Mouse (Mus musculus): ENCODE results near the gene Cdc14a. TPM values are rescaled to one million over a fixed set of nuclear protein-coding genes. Genes with fewer than 3 reads are reported as not detected.
"Not testable (repeated sequence)": the region's sequence is repeated elsewhere in the genome, so short reads cannot be mapped to it uniquely, and the experiment has no call there.

The Cdc14a gene
- total RNA-seq, 2 experiments from 2014 or later, result 4.9 to 6.2 TPM

DNA sequence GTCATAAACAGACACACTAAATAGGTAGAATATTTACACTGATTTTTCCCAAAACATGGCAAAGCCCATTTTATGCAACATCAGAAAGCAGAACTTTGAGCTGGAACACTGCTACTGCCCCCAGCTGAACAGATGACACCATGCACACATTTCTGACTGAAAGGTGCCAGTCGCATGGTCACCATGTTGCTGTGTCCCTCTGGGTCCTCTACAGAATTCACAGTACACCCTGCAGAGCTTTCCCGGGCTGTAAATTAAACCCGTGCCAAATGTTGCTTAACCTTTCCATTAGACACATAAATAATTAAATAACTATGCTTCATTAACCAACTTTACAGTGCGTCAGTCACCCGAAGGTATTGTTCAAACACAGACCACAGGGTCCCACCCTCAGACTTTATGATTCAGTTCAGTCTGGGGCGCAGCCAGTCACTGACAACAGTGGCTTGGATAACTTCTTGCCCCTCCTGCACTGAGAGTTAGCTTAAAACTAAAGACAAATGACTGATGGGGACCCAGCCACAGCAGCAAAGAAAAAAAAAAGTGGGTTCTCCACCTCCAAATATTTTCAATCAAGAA, 73.4 kb downstream of the Cdc14a start:
- DNase-seq (ENCODE audit: low spot score in 2 of 2), result no peak
- TF ChIP-seq CTCF (conservative IDR thresholded peaks at IDR 0.05), result no peak
- H3K4me3 ChIP-seq, result no peak overlapping the region

DNA sequence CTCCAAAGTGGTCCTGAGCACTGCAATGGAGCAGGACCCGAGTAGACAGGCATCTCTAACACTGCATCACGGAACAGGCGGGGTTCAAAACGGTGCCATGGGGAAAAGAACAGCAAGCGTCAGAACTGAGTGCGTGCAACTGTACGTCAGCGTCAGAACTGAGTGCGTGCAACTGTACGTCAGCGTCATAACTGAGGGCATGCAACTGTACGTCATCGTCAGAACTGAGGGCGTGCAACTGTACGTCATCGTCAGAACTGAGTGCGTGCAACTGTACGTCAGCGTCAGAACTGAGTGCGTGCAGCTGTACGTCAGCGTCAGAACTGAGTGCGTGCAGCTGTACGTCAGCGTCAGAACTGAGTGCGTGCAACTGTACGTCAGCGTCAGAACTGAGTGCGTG, 76.3 kb downstream of the Cdc14a start:
- H3K27ac ChIP-seq; H3K4me3 ChIP-seq; DNase-seq (ENCODE audit: low spot score in 2 of 2): not testable (repeated sequence)

More for the DNA sequence above, 73.4 kb downstream of the Cdc14a start:
- no peak overlapping the region for H3K27ac ChIP-seq

DNA sequence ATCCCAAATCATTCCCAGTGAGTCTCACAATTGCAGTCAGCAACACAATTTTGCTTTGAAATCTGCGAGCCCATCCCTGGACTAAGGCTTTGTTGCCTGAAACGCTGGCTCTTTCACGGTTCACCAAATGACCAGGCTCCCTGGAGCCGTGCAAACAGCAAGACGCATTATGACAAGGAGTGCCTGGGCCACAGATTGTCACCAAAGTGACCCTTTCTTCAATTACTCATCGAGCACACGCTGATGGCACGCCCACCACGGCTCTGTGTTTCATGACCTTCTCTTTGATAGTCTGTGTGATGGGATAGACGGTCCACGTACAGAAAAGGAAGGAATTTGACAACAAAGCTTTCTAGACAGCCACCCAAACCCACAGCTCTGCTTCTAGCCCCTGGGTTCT, 78.6 kb downstream of the Cdc14a start:
- no peak for DNase-seq (ENCODE audit: low spot score in 2 of 2)
- Histone ChIP-seq H3K27ac (no peak overlapping the region), H3K4me3 (no peak overlapping the region)
- no peak for TF ChIP-seq CTCF (conservative IDR thresholded peaks at IDR 0.05)

DNA sequence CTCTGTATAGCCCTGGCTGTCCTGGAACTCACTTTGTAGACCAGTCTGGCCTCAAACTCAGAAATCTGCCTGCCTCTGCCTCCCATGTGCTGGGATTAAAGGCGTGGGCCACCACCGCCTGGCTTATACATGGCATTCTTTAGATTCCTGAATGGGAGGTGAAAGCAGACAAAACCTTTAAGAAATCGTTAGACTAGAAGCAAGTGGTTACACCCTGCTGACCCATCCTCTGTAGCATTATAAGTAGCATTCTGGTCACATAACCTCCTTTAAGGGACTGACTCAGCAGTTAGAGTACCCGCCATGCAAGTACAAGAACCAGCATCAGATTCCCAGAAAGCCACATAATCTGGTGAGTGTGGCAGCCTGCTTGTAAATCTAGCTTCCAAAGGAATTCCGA, 81.6 kb downstream of the Cdc14a start:
- no peak overlapping the region for H3K27ac ChIP-seq
- no peak for DNase-seq (ENCODE audit: low spot score in 2 of 2)
- H3K4me3 ChIP-seq, result no peak overlapping the region
- TF ChIP-seq CTCF (conservative IDR thresholded peaks at IDR 0.05), result no peak

DNA sequence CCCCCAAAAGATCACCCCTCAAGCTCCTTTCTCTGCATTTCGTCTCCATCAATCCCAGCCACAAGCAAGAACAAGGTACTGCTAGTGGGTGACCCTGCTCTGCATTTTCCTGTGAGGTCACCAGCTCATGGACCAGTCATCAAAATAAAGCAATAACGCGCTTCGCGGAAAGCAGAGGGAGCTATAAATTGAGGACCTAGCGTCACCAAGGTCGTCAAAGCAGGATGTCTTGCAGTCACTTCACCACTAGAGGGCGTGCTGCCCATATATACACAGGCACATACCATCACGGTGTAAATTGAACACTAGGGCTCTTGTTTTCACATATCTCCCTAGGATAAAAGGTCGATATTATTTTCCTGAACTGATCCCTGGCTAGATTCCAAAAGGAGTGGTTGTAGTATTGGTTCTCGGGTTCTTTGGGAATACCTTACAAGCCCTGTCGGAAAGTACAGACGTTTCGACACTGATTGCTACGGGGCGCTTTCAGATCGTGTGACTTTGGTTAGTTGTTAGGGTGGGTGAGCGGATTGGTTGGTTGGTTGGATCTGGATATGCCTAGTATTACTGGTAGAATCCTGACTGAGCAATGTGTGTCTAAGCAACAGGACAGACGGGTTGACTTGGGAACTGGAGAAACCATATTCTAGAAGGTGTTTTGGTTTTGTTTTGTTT, 82.7 kb downstream of the Cdc14a start:
- H3K27ac ChIP-seq, result no peak overlapping the region
- TF ChIP-seq CTCF (conservative IDR thresholded peaks at IDR 0.05), result peak; percentile 97
- peak; percentile 66 to 70 for DNase-seq (ENCODE audit: low spot score in 2 of 2)
- peak overlapping the region; percentile 26 for H3K4me3 ChIP-seq

DNA sequence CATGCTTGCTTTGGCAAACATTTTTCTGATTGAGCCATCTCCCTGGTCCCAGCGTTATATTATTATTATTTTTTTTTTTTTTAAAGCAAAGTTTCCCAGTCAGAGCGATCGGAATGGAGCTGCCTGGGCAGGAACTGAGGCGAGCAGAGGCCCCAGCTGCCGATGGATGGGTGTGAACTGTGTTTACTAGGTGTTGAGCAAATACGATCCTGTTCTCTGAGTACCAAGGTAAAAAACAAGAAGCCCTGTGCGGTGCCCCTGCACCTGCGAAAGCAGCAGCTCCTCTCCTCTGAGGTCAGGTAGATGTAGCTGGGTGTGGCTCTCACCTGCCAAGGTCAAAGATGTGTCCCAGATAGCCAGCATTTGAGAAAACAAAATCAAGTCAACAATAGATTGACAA, 83.6 kb downstream of the Cdc14a start:
- no peak overlapping the region for H3K27ac ChIP-seq
- no peak overlapping the region for H3K4me3 ChIP-seq
- DNase-seq (ENCODE audit: low spot score in 2 of 2), result no peak
- no peak for TF ChIP-seq CTCF (conservative IDR thresholded peaks at IDR 0.05)

DNA sequence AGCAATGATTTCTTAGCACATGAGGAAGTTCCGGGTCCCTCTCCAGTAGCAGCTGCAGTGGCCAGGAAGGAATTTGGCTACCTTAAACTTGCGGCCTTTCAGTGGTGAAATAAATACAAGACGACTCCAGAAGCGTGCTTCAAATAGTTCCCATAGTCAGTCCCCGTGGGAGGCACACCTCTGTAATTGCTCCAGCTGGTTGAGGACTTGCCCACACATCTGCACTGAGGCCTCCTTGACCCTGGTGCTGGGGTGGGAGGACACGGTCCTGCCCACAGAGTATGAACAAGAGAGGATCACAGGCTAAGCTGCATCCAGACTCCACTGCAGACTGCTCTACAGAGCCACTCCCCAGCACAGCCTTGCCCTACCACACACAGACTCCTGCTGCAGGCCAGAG, 85.2 kb downstream of the Cdc14a start:
- H3K4me3 ChIP-seq, result no peak overlapping the region
- no peak for TF ChIP-seq CTCF (conservative IDR thresholded peaks at IDR 0.05)
- DNase-seq (ENCODE audit: low spot score in 2 of 2), result no peak
- no peak overlapping the region for H3K27ac ChIP-seq

DNA sequence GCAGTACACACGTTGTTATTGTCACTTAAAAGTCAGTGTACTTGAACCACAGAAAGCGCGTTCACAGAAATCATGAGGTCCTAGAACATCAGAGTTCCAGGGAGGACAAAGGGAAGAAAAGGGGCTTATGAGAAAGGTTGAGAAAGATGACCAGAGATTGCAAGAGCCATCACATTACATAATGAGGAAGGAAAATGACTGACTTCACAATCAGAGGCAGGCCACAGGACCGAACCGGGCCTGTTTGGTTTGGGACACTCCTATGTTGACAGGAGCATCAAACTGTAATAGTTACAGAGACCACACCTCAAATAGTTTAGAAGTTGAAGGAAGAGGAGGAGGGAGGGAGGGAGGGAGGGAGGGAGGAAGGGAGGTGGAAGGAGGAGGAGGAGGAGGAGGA, 86.0 kb downstream of the Cdc14a start:
- Histone ChIP-seq H3K27ac (no peak overlapping the region), H3K4me3 (no peak overlapping the region)
- DNase-seq (ENCODE audit: low spot score in 2 of 2), result no peak
- no peak for TF ChIP-seq CTCF (conservative IDR thresholded peaks at IDR 0.05)

DNA sequence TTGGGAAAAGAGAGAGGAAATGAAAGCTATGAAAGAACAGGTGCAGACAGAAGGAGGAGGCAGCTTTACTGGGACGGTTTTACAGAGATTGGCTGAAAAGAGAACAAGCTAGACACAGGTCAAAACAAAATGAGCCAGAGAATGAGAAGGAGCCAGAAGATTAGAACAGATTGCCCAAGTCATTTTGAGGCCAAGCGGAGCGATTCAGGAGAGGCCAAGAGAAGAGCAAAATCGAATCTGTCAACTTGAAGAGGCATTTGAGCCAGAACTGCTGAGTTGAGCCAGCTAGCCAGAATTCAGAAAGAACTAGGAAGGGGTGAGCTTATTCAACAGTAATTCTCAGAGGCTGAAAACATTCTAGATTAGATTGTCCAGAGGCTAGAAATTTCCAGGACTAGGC, 88.8 kb downstream of the Cdc14a start:
- Histone ChIP-seq H3K4me3 (no peak overlapping the region), H3K27ac (no peak overlapping the region)
- no peak for TF ChIP-seq CTCF (conservative IDR thresholded peaks at IDR 0.05)
- no peak for DNase-seq (ENCODE audit: low spot score in 2 of 2)

DNA sequence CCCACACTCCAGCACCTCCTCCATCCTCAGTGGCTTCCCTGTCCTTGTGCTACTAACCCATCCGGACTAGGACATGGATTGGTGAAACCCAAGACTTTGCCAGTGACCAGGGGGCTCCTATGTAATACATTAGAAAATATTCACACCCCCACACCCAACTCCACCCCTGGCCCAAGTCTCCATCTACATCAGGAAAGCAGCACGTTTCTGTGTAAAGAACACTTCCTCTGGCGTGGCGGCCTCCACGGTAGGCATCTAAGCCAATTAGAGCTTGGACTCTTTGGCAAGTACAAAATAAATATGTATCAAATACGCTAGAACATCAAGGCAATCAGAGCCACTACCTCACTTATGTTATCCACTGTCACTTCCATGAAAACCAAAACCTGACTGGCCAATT, 90.1 kb downstream of the Cdc14a start:
- DNase-seq (ENCODE audit: low spot score in 2 of 2), result no peak
- no peak for TF ChIP-seq CTCF (conservative IDR thresholded peaks at IDR 0.05)
- H3K27ac ChIP-seq, result no peak overlapping the region
- no peak overlapping the region for H3K4me3 ChIP-seq

DNA sequence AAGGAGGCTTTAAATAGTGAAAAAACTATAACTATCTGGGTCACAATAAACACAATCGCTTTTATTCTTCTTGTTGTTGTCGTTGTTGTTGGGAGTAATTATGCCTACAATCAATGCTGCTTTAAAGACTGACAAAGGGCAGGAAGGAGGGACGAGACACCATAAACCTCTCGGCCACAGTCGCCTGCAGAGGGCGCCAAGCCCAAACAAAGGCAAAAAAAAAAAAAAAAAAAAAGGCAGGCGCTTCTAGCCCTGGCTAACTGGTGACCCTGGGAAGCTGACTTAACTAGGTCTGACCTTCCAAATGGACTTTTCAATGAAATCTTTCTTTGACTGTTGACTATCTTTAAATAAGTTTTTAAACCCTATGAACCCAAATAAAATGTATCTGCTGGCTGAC, 90.6 kb downstream of the Cdc14a start:
- Histone ChIP-seq H3K4me3 (no peak overlapping the region), H3K27ac (no peak overlapping the region)
- peak in 1 of 2 experiments; percentile 36 for DNase-seq (ENCODE audit: low spot score in 2 of 2)
- TF ChIP-seq CTCF (conservative IDR thresholded peaks at IDR 0.05), result peak; percentile 80

DNA sequence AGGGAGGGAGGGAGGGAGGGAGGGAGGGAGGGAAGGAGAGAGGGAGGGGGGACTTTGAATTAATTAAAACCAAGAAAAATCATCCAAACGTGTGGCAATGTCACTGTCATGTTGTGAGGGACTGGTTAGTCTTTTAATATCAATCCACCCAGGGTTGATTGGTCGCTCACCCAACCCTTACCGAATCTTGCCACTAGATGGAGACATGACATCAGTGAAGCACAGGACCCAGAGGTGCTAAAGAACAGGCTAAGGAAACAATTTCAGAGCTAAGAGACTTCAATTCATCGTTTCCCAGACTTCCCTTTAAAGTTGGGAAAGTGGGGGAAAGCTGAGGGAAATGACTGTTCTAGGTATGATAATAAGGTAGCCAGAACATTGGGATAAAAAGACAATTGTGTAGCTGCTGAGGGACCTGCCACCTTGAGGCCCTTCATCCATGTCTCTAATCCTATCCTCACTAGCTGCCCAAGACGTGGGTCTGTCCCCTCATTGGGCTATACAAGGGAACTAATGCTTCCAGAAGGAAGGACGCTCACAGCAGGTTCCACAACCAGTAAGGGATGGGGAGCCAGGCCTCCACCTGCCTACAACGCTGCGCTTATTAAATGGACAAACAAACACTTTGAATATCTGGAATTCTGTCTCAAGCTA, 91.9 kb downstream of the Cdc14a start:
- DNase-seq (ENCODE audit: low spot score in 2 of 2), result peak; percentile 51 to 77
- TF ChIP-seq CTCF (conservative IDR thresholded peaks at IDR 0.05), result peak; percentile 84
- no peak overlapping the region for H3K4me3 ChIP-seq
- no peak overlapping the region for H3K27ac ChIP-seq

DNA sequence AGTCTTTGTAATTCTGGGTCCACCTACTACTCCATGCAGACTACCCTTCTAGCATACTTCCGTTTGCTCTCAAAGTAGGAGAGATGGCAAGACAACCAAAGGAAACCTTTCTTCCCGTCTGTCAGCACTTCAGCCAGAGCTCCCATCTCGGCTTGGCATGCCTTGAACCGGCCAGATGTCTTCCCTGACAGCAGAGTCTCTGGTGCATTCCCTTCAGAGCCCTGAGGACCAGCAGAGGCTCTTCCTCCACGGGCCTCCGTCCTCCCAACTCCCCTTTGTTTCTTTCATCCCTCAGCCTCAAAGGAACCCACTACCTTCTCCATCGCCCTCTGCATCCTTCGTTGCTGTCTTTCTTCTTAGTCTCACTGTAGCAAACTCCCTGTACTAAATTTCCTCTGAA, 93.9 kb downstream of the Cdc14a start:
- H3K27ac ChIP-seq, result no peak overlapping the region
- DNase-seq (ENCODE audit: low spot score in 2 of 2), result no peak
- no peak for TF ChIP-seq CTCF (conservative IDR thresholded peaks at IDR 0.05)

More for the DNA sequence above, 93.9 kb downstream of the Cdc14a start:
- H3K4me3 ChIP-seq, result no peak overlapping the region

Measured in layer of hippocampus, adult 2 months (tissue).